18 mouse cellular contexts compared by ENCODE assay signal in the genomic region with DNA sequence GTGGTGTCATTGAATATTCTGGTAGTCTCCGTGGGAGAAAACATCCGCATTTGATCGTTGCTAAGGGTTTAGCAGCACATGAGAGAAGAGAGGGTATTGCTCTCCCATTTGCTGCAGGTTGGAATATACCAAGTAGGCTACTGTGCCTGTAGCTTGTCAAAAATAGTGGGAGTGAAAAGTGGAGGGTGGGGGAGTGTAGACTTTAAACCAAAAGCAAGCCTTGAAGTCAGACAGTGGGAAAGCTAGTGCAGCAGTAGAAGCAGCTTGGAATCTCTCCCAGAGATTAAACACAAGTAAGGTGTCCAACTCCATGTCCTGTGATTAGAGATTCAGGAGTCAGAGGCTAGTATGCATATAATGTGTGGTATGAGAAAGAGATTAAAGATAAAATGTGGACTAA.
"Had no signal": no experiment of that assay in that cellular context is flagged by ENCODE, and none has a peak within 500 bp of the region (broad histone marks: within the 10 kb centered on the region; RNA-seq: fewer than 3 reads in every experiment).

No protein-coding gene starts in this region.

- DNase-seq: lung, adult 18-20 months; lung, embryonic 14.5 days; lung, postnatal 10 days; lung, postnatal 4 days; midbrain, embryonic 14.5 days; retina, postnatal 1 day; right cerebral cortex, postnatal 14 days; right cerebral cortex, postnatal 4 days; spleen, adult 18-20 months; thymus, adult 2 months; thymus, postnatal 25 days; thymus, postnatal 4 days had no signal

- H3K27ac ChIP-seq: midbrain, embryonic 10.5 days; midbrain, embryonic 12.5 days; neural tube, embryonic 13.5 days; neural tube, embryonic 15.5 days had no signal

- H3K4me3 ChIP-seq: midbrain, embryonic 10.5 days; midbrain, embryonic 12.5 days; myocyte; neural tube, embryonic 13.5 days; neural tube, embryonic 15.5 days had no signal

- ATAC-seq: midbrain, embryonic 16.5 days had no signal
